Mouse (Mus musculus) heart, postnatal 0 days (tissue): ENCODE measurements around the gene Lrrc28.

Experiments
- CTCF ChIP-seq: IDR thresholded peaks from 2 replicates; pipeline ENCODE4 v1.5.1; 2016; ENCODE audit warnings: antibody characterized with exemption, control low read depth, low read depth
- EP300 ChIP-seq: IDR thresholded peaks from 2 replicates; pipeline ENCODE4 v1.6.1; 2016; ENCODE audit warnings: antibody characterized with exemption, low read depth

DNA sequence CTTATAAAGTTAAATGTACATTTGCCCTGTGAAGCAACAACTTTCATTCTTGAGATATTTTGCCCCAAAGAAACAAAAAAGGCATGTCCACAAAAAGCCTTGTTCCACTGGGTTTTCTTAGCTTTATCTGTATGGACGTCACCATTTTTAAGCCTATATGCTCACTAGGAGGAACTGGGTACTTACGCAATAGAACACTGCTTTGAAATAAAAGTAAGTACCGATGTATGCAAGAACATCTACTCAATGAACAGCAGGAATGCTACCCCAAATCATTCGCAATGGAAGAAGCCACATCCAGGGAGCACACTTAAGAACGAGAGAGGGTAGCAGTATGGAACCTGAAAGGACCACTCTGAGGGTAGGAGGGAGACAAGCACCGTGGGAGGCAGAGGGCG, 30.6 kb downstream of the Lrrc28 start:
- TF ChIP-seq CTCF (no peak), EP300 (no peak)
